Mouse (Mus musculus): ENCODE measurements around the gene Gm3298. TPM values are rescaled to one million over a fixed set of nuclear protein-coding genes. Genes with fewer than 3 reads are reported as not detected.
"Not testable (repeated sequence)": the region's sequence is repeated elsewhere in the genome, so short reads cannot be mapped to it uniquely, and the experiment has no call there.

Gene Gm3298
- total RNA-seq (2012; rRNA removed) (not detected in 2 replicates), total RNA-seq (2014; rRNA removed) (not detected in 2 replicates), polyA plus RNA-seq (2012; ENCODE audit: insufficient read length, low read depth) (not detected in 2 replicates)

GRCm38 (mm10) chr14:5015591-5015990 lies at the start of gene Gm3298:
Gene Gm3298 (plus strand): TSS chr14:5015891.
- H3K4me1 ChIP-seq (ENCODE audit: control insufficient read depth in 1 of 2, insufficient read depth in 2 of 2); H3K9ac ChIP-seq (ENCODE audit: insufficient read depth, low read depth); in situ Hi-C loops (cut with MboI; ENCODE audit: low pct_ligation_motif_present, low pct_unique_long_range_greater_than_20kb, low sequenced_read_pairs); dilution Hi-C loops (cut with MboI; ENCODE audit: extremely low pct_ligation_motif_present, extremely low pct_unique_long_range_greater_than_20kb, low sequenced_read_pairs); H3K4me2 ChIP-seq (ENCODE audit: insufficient read depth, low read depth, poor library complexity, severe bottlenecking); DNase-seq (ENCODE audit: extremely low read depth); H3K27ac ChIP-seq (ENCODE audit: insufficient read depth, low read depth); H3K27me3 ChIP-seq (replicated peaks); H3K36me3 ChIP-seq (replicated peaks in 1 of 2; ENCODE audit: control insufficient read depth in 1 of 2, insufficient read depth in 1 of 2, low read length in 1 of 2); H3K9me3 ChIP-seq (replicated peaks; ENCODE audit: low read length); H3K4me3 ChIP-seq (replicated peaks in 1 of 3; ENCODE audit: low read depth in 2 of 3, low read length in 2 of 3, poor library complexity in 1 of 3); H3K79me2 ChIP-seq (replicated peaks; ENCODE audit: control insufficient read depth, extremely low read depth, insufficient read depth, poor library complexity, severe bottlenecking): not testable (repeated sequence)

GRCm38 (mm10) chr14:4983635-4984034 lies 32.1 kb upstream of the Gm3298 start, which contains the start of gene Gm8297:
Gene Gm8297 (plus strand): TSS chr14:4983935.
- H3K4me3 ChIP-seq (replicated peaks in 1 of 3; ENCODE audit: low read depth in 2 of 3, low read length in 2 of 3, poor library complexity in 1 of 3); H3K27ac ChIP-seq (ENCODE audit: insufficient read depth, low read depth); dilution Hi-C loops (cut with MboI; ENCODE audit: extremely low pct_ligation_motif_present, extremely low pct_unique_long_range_greater_than_20kb, low sequenced_read_pairs); H3K4me2 ChIP-seq (ENCODE audit: insufficient read depth, low read depth, poor library complexity, severe bottlenecking); H3K79me2 ChIP-seq (replicated peaks; ENCODE audit: control insufficient read depth, extremely low read depth, insufficient read depth, poor library complexity, severe bottlenecking); H3K9ac ChIP-seq (ENCODE audit: insufficient read depth, low read depth); H3K4me1 ChIP-seq (ENCODE audit: control insufficient read depth in 1 of 2, insufficient read depth in 2 of 2); H3K36me3 ChIP-seq (replicated peaks in 1 of 2; ENCODE audit: control insufficient read depth in 1 of 2, insufficient read depth in 1 of 2, low read length in 1 of 2); H3K27me3 ChIP-seq (replicated peaks); DNase-seq (ENCODE audit: extremely low read depth); in situ Hi-C loops (cut with MboI; ENCODE audit: low pct_ligation_motif_present, low pct_unique_long_range_greater_than_20kb, low sequenced_read_pairs); H3K9me3 ChIP-seq (replicated peaks; ENCODE audit: low read length): not testable (repeated sequence)

GRCm38 (mm10) chr14:5050329-5050728 lies 34.6 kb downstream of the Gm3298 start, which contains the start of gene 4930555G01Rik:
Gene 4930555G01Rik (plus strand): TSS chr14:5050629.
- H3K9me3 ChIP-seq (replicated peaks; ENCODE audit: low read length); H3K4me1 ChIP-seq (ENCODE audit: control insufficient read depth in 1 of 2, insufficient read depth in 2 of 2); H3K27me3 ChIP-seq (replicated peaks); H3K9ac ChIP-seq (ENCODE audit: insufficient read depth, low read depth); H3K79me2 ChIP-seq (replicated peaks; ENCODE audit: control insufficient read depth, extremely low read depth, insufficient read depth, poor library complexity, severe bottlenecking); dilution Hi-C loops (cut with MboI; ENCODE audit: extremely low pct_ligation_motif_present, extremely low pct_unique_long_range_greater_than_20kb, low sequenced_read_pairs); H3K4me3 ChIP-seq (replicated peaks in 1 of 3; ENCODE audit: low read depth in 2 of 3, low read length in 2 of 3, poor library complexity in 1 of 3); DNase-seq (ENCODE audit: extremely low read depth); H3K4me2 ChIP-seq (ENCODE audit: insufficient read depth, low read depth, poor library complexity, severe bottlenecking); H3K36me3 ChIP-seq (replicated peaks in 1 of 2; ENCODE audit: control insufficient read depth in 1 of 2, insufficient read depth in 1 of 2, low read length in 1 of 2); H3K27ac ChIP-seq (ENCODE audit: insufficient read depth, low read depth); in situ Hi-C loops (cut with MboI; ENCODE audit: low pct_ligation_motif_present, low pct_unique_long_range_greater_than_20kb, low sequenced_read_pairs): not testable (repeated sequence)

Other genes with a start within 250 kb of the Gm3298 start
- gene Gm9602, start 239.6 kb upstream of the Gm3298 start, total RNA-seq (2012; rRNA removed), result not detected in 2 replicates
- not detected in 2 replicates for gene Gm9602, start 239.6 kb upstream of the Gm3298 start, total RNA-seq (2014; rRNA removed)
- not detected in 2 replicates for gene Gm9602, start 239.6 kb upstream of the Gm3298 start, polyA plus RNA-seq (2012; ENCODE audit: insufficient read length, low read depth)
- not detected in 2 replicates for gene Gm3269, start 177.8 kb upstream of the Gm3298 start, total RNA-seq (2012; rRNA removed)
- gene Gm3269, start 177.8 kb upstream of the Gm3298 start, total RNA-seq (2014; rRNA removed), result not detected in 2 replicates
- gene Gm3269, start 177.8 kb upstream of the Gm3298 start, polyA plus RNA-seq (2012; ENCODE audit: insufficient read length, low read depth), result not detected in 2 replicates
- gene Gm3264, start 160.3 kb upstream of the Gm3298 start, total RNA-seq (2012; rRNA removed), result not detected in 2 replicates
- gene Gm3264, start 160.3 kb upstream of the Gm3298 start, total RNA-seq (2014; rRNA removed), result not detected in 2 replicates
- gene Gm3264, start 160.3 kb upstream of the Gm3298 start, polyA plus RNA-seq (2012; ENCODE audit: insufficient read length, low read depth), result not detected in 2 replicates
- gene Gm3278, start 123.5 kb upstream of the Gm3298 start, total RNA-seq (2012; rRNA removed), result not detected in 2 replicates
- gene Gm3278, start 123.5 kb upstream of the Gm3298 start, total RNA-seq (2014; rRNA removed), result not detected in 2 replicates
- gene Gm3278, start 123.5 kb upstream of the Gm3298 start, polyA plus RNA-seq (2012; ENCODE audit: insufficient read length, low read depth), result not detected in 2 replicates
- not detected in 2 replicates for gene Gm8297, start 32.0 kb upstream of the Gm3298 start, total RNA-seq (2012; rRNA removed)
- gene Gm8297, start 32.0 kb upstream of the Gm3298 start, total RNA-seq (2014; rRNA removed), result not detected in 2 replicates
- not detected in 2 replicates for gene Gm8297, start 32.0 kb upstream of the Gm3298 start, polyA plus RNA-seq (2012; ENCODE audit: insufficient read length, low read depth)
- not detected in 2 replicates for gene 4930555G01Rik, start 34.7 kb downstream of the Gm3298 start, total RNA-seq (2012; rRNA removed)
- gene 4930555G01Rik, start 34.7 kb downstream of the Gm3298 start, total RNA-seq (2014; rRNA removed), result not detected in 2 replicates
- gene 4930555G01Rik, start 34.7 kb downstream of the Gm3298 start, polyA plus RNA-seq (2012; ENCODE audit: insufficient read length, low read depth), result not detected in 2 replicates
- gene Gm8281, start 55.1 kb downstream of the Gm3298 start, total RNA-seq (2012; rRNA removed), result not detected in 2 replicates
- gene Gm8281, start 55.1 kb downstream of the Gm3298 start, total RNA-seq (2014; rRNA removed), result not detected in 2 replicates
- not detected in 2 replicates for gene Gm8281, start 55.1 kb downstream of the Gm3298 start, polyA plus RNA-seq (2012; ENCODE audit: insufficient read length, low read depth)
- not detected in 2 replicates for gene Gm8279, start 115.6 kb downstream of the Gm3298 start, total RNA-seq (2012; rRNA removed)
- gene Gm8279, start 115.6 kb downstream of the Gm3298 start, total RNA-seq (2014; rRNA removed), result not detected in 2 replicates
- gene Gm8279, start 115.6 kb downstream of the Gm3298 start, polyA plus RNA-seq (2012; ENCODE audit: insufficient read length, low read depth), result not detected in 2 replicates
- not detected in 2 replicates for gene Gm3317, start 148.6 kb downstream of the Gm3298 start, total RNA-seq (2012; rRNA removed)
- gene Gm3317, start 148.6 kb downstream of the Gm3298 start, total RNA-seq (2014; rRNA removed), result not detected in 2 replicates
- not detected in 2 replicates for gene Gm3317, start 148.6 kb downstream of the Gm3298 start, polyA plus RNA-seq (2012; ENCODE audit: insufficient read length, low read depth)
- gene Gm8271, start 169.9 kb downstream of the Gm3298 start, total RNA-seq (2012; rRNA removed), result not detected in 2 replicates
- not detected in 2 replicates for gene Gm8271, start 169.9 kb downstream of the Gm3298 start, total RNA-seq (2014; rRNA removed)
- gene Gm8271, start 169.9 kb downstream of the Gm3298 start, polyA plus RNA-seq (2012; ENCODE audit: insufficient read length, low read depth), result not detected in 2 replicates
- not detected in 2 replicates for gene Gm3526, start 244.7 kb downstream of the Gm3298 start, total RNA-seq (2012; rRNA removed)
- not detected in 2 replicates for gene Gm3526, start 244.7 kb downstream of the Gm3298 start, total RNA-seq (2014; rRNA removed)
- not detected in 2 replicates for gene Gm3526, start 244.7 kb downstream of the Gm3298 start, polyA plus RNA-seq (2012; ENCODE audit: insufficient read length, low read depth)